ENCODE assay signal across 12 mouse cellular contexts in genomic region chr12:97278331-97278730, GRCm38 (mm10).
DNase-seq lines count a peak whose midpoint lies in the region; ATAC-seq and TF ChIP-seq lines count a peak whose summit lies in the region.
"Had no signal": no experiment of that assay in that cellular context is flagged by ENCODE, and none has a peak within 500 bp of the region (broad histone marks: within the 10 kb centered on the region; RNA-seq: fewer than 3 reads in every experiment).

No protein-coding gene starts in this region.

- peak; percentile 23 for DNase-seq in retina, embryonic 14.5 days (ENCODE audit: low spot score)
- no peak for DNase-seq in retina, postnatal 1 day
- no peak for DNase-seq in thymus, postnatal 25 days
- DNase-seq: layer of hippocampus, postnatal 36 days; liver, embryonic 13.5 days had no signal

- TF ChIP-seq POLR2A in embryonic fibroblast, embryonic 13.5 days (IDR thresholded peaks at IDR 0.05; ENCODE audit: low read depth, low read length), result no peak

- H3K27ac ChIP-seq in intestine, postnatal 0 days (ENCODE audit: low read depth, low read length), result no peak overlapping the region
- no peak overlapping the region for H3K27ac ChIP-seq in intestine, embryonic 16.5 days (ENCODE audit: low read length)
- H3K27ac ChIP-seq in embryonic fibroblast, embryonic 13.5 days (ENCODE audit: insufficient read depth, low read length), result no peak overlapping the region
- H3K27ac ChIP-seq: embryonic facial prominence, embryonic 12.5 days; liver, embryonic 13.5 days had no signal

- 73% methylated on average over 1 of the region's 1 CpGs for WGBS in intestine, postnatal 0 days
- 65% methylated on average over 1 of the region's 1 CpGs for WGBS in intestine, embryonic 16.5 days

- no peaks in the 10 kb centered on the region for H3K4me1 ChIP-seq in intestine, postnatal 0 days (replicated peaks; ENCODE audit: control insufficient read depth, insufficient read depth, low read length)
- no peaks in the 10 kb centered on the region for H3K4me1 ChIP-seq in intestine, embryonic 16.5 days (ENCODE audit: control insufficient read depth, insufficient read depth, low read length)
- no peaks in the 10 kb centered on the region for H3K4me1 ChIP-seq in embryonic fibroblast, embryonic 13.5 days (ENCODE audit: control insufficient read depth, insufficient read depth, low read length)
- H3K4me1 ChIP-seq: embryonic facial prominence, embryonic 12.5 days; liver, embryonic 13.5 days had no signal

- ATAC-seq in intestine, postnatal 0 days, result no peak
- ATAC-seq in intestine, embryonic 16.5 days, result no peak
- no peak for ATAC-seq in megakaryocyte progenitor cell, adult 5-6 weeks (replicated peaks; ENCODE audit: poor library complexity)
- ATAC-seq: hindbrain, embryonic 16.5 days had no signal

- no peaks in the 10 kb centered on the region for H3K9me3 ChIP-seq in intestine, postnatal 0 days (ENCODE audit: control insufficient read depth)
- H3K9me3 ChIP-seq in intestine, embryonic 16.5 days (ENCODE audit: control insufficient read depth, low read length), result no peaks in the 10 kb centered on the region
- H3K9me3 ChIP-seq: embryonic facial prominence, embryonic 12.5 days; G1E; liver, embryonic 13.5 days had no signal

- TF ChIP-seq CTCF in intestine, postnatal 0 days (IDR thresholded peaks at IDR 0.05; ENCODE audit: low read depth), result peak; percentile 48
- peak; percentile 13; the same call in 1 of the 2 replicates for TF ChIP-seq CTCF in embryonic fibroblast, embryonic 13.5 days (IDR thresholded peaks at IDR 0.05; ENCODE audit: borderline replicate concordance, insufficient read depth, low read length)

- no peak overlapping the region for H3K4me2 ChIP-seq in intestine, postnatal 0 days (replicated peaks; ENCODE audit: low read depth)
- no peak overlapping the region for H3K4me2 ChIP-seq in intestine, embryonic 16.5 days (ENCODE audit: low read depth, low read length)
- H3K4me2 ChIP-seq: embryonic facial prominence, embryonic 12.5 days; liver, embryonic 13.5 days had no signal

- H3K36me3 ChIP-seq in intestine, postnatal 0 days (ENCODE audit: control insufficient read depth, insufficient read depth), result no peaks in the 10 kb centered on the region
- H3K36me3 ChIP-seq in intestine, embryonic 16.5 days (ENCODE audit: control insufficient read depth, insufficient read depth, low read length), result no peaks in the 10 kb centered on the region
- H3K36me3 ChIP-seq: embryonic facial prominence, embryonic 12.5 days; G1E; liver, embryonic 13.5 days had no signal

- no peak overlapping the region for H3K9ac ChIP-seq in intestine, postnatal 0 days (ENCODE audit: low read depth, low read length)
- H3K9ac ChIP-seq in intestine, embryonic 16.5 days (ENCODE audit: low read depth, low read length), result no peak overlapping the region
- H3K9ac ChIP-seq: embryonic facial prominence, embryonic 12.5 days; liver, embryonic 13.5 days had no signal

- H3K27me3 ChIP-seq in intestine, postnatal 0 days (replicated peaks; ENCODE audit: control insufficient read depth, insufficient read depth, low read length), result no peaks in the 10 kb centered on the region
- no peaks in the 10 kb centered on the region for H3K27me3 ChIP-seq in intestine, embryonic 16.5 days (replicated peaks; ENCODE audit: control insufficient read depth, insufficient read depth, low read length)
- H3K27me3 ChIP-seq: embryonic facial prominence, embryonic 12.5 days; liver, embryonic 13.5 days had no signal

- no peak overlapping the region for H3K4me3 ChIP-seq in intestine, postnatal 0 days (ENCODE audit: low read depth, low read length)
- H3K4me3 ChIP-seq in intestine, embryonic 16.5 days (ENCODE audit: low read length), result no peak overlapping the region
- no peak overlapping the region for H3K4me3 ChIP-seq in embryonic fibroblast, embryonic 13.5 days (ENCODE audit: insufficient read depth, low read length)
- H3K4me3 ChIP-seq: embryonic facial prominence, embryonic 12.5 days; liver, embryonic 13.5 days had no signal
